Mouse (Mus musculus) G1E (cell line): Measurements from ENCODE around the gene Aftph.

Source experiments
- CTCF ChIP-seq: IDR thresholded peaks from 2 replicates; pipeline ENCODE4 v1.5.1; 2012; ENCODE audit warnings: low read depth, low read length, inconsistent platforms, mixed read lengths
- GATA1 ChIP-seq: IDR thresholded peaks from 2 replicates; pipeline ENCODE4 v1.6.1; 2012; ENCODE audit warnings: borderline replicate concordance, low read length, inconsistent platforms, mixed read lengths
- GATA2 ChIP-seq: IDR thresholded peaks from 2 replicates; pipeline ENCODE4 v1.6.1; 2012; ENCODE audit warnings: low read depth, low read length, inconsistent platforms, borderline replicate concordance
- POLR2AphosphoS5 ChIP-seq: IDR thresholded peaks from 2 replicates; pipeline ENCODE4 v1.6.1; 2012; ENCODE audit warnings: low read depth, low read length, inconsistent platforms; ENCODE audit not compliant: insufficient replicate concordance

DNA sequence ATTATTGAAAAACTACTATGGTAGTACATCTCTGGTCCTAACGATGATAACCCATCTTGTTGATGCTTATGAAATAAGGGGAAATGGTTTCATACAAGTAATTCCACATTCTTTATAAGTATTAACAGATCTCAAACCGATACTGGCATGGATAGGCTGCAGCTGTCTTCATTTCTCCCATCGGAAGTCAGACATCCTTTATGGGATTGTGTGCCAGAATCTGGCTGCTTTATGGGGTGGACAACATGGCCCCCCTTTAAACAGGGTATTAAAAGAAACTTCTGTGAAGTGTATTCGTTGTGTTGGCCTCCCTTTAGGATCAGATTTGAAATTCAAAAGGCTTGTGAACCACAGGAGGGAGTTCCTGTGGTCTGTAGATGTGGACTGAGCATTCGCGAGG is 95.2 kb downstream of the Aftph start:
- no peak for TF ChIP-seq CTCF
- no peak for TF ChIP-seq GATA1
- no peak for TF ChIP-seq GATA2
- TF ChIP-seq POLR2AphosphoS5, result no peak
